Mouse (Mus musculus): ENCODE data around the gene Npdc1. TPM values are rescaled to one million over a fixed set of nuclear protein-coding genes. Genes with fewer than 3 reads are reported as not detected.

The Npdc1 gene
- total RNA-seq, 1 experiment from 2014 or later = 0.74 TPM

DNA sequence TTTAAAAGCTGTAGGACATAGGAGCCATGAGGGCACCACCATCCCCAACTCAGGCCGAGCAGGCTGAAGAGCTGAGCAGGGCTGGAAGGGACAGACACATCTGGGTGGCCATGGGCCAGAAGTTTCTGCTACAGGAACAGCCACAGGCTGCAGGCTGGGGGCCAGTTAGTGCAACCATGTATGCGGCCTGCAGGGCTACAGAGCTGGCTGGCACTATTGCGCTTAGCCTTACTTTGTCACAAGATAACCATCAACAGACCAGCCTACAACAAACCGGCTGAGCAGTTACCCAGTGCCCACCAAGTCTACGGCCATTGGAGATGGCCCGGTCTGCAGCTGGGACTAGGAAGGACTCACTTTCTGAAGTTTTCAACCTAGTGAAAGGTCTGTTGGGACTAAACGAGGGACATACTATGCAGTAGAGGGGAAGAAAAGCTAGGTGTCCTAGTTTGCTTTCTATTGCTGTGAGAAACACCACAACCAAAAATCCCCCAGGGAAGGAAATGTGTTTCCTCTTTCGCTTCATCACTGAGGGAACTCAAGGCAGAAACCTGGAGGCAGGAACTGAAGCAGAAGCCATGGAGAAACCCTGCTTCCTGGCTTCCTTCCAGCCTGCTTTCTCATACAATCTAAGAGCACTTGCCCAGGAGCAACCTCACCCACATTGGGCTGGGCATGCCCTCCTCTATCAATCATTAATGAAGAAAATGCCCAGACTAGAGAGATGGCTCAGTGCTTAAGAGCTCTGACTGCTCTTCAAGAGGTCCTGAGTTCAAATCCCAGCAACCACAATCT is 51.9 kb downstream of the Npdc1 start:
- peak; percentile 70 to 79 for ATAC-seq (replicated peaks in 1 of 2; ENCODE audit: insufficient read depth in 1 of 2, low FRiP score in 2 of 2, low TSS enrichment in 1 of 2, low read depth in 1 of 2, poor library complexity in 2 of 2, severe bottlenecking in 2 of 2)

GRCm38 (mm10) chr2:25452951-25453350 is 53.8 kb downstream of the Npdc1 start:
- no peak for ATAC-seq (replicated peaks in 1 of 2; ENCODE audit: insufficient read depth in 1 of 2, low FRiP score in 2 of 2, low TSS enrichment in 1 of 2, low read depth in 1 of 2, poor library complexity in 2 of 2, severe bottlenecking in 2 of 2)

DNA sequence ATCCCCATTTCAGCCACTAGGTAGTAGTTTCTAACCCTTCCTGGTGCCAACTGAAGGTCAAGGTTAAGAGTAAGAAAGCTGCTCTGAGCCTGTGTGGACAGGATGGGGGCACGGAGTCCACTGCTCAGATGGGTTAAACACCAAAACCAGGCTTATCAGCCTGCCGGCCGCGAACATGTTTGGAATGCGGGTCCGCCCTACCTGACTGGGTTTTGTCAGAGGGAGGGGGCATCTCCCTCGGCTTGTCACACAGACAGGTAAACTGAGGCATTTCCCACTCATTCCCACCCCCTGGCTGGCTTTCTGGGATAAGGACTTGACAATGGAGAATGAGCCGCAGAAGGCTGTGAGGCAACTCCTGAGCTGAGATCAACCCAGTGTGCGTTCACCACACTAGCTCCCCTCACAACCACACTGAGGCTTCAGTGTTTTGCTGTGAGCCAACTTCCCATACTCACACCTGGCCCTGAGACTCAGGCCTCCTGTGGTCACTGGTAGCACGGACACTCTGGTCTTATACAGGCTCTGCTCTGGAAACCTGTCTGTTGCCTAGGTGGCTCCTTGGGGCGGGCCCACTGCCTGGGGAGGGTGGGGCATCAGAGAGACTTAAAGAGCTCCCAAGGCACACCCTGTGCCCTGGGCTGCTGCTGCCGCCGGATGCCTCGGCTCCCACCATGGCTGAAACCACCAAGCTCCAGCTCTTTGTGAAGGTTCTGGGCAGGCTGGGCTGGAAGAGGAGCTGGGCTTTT is 57.2 kb downstream of the Npdc1 start, which contains the start of gene Clic3:
Clic3 (plus strand) TSS at position 634 of the 749 bp plus-strand sequence.
- no peak for ATAC-seq (replicated peaks in 1 of 2; ENCODE audit: insufficient read depth in 1 of 2, low FRiP score in 2 of 2, low TSS enrichment in 1 of 2, low read depth in 1 of 2, poor library complexity in 2 of 2, severe bottlenecking in 2 of 2)

DNA sequence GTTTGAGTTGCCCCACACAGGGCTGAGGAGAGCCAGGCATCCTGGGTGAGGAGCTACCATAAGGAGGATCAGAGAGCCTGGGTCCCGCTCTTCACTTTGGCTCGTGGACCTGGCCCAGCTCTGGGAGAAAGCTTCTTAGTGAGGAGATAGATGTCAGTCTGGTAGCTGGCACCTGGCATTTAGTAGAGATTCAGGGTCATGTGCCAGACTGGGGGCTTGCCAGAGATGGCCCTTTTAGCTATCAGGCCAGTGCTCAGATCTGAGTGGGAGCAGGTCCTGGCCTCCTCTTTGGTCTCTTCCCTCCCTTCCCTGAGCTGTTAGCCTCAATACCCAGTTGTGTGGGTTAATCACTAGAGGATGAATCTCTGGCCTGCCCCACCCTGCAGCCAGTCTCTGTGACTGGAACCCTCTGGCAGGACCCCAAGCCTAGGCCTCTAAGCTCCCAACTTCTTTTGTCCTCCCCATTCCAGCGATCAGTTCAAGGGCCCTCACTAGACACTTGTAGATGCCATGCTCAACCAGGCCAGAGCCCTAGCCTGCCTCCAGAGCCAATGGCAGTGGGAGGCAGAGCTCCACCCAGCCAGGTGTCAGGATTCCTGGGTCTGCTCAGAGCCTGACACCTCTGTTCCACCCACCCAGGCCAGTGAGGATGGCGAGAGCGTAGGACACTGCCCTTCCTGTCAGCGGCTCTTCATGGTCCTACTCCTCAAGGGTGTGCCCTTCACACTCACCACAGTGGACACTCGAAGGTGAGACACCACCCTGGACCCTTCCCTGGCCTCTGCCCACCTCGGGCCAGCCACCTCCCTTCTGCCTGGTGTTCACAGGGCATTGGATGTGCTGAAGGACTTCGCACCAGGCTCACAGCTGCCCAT is 58.1 kb downstream of the Npdc1 start:
- ATAC-seq (replicated peaks in 1 of 2; ENCODE audit: insufficient read depth in 1 of 2, low FRiP score in 2 of 2, low TSS enrichment in 1 of 2, low read depth in 1 of 2, poor library complexity in 2 of 2, severe bottlenecking in 2 of 2) = no peak

- ATAC-seq (replicated peaks in 1 of 2; ENCODE audit: insufficient read depth in 1 of 2, low FRiP score in 2 of 2, low TSS enrichment in 1 of 2, low read depth in 1 of 2, poor library complexity in 2 of 2, severe bottlenecking in 2 of 2) = no peak
Observed at GRCm38 (mm10) chr2:25458911-25459310, 59.8 kb downstream of the Npdc1 start.

Other genes starting within 250 kb of the Npdc1 start
- 2.6 and 4.4 TPM in 2 replicates for gene Nrarp, start 218.6 kb upstream of the Npdc1 start, total RNA-seq (2017)
- gene Tor4a, start 202.5 kb upstream of the Npdc1 start, total RNA-seq (2017) = 30.0 and 33.3 TPM in 2 replicates
- 40.1 and 53.5 TPM in 2 replicates for gene Nelfb, start 187.9 kb upstream of the Npdc1 start, total RNA-seq (2017)
- gene Stpg3, start 184.7 kb upstream of the Npdc1 start, total RNA-seq (2017) = not detected in 2 replicates
- not detected in 2 replicates for gene Fam166a, start 180.6 kb upstream of the Npdc1 start, total RNA-seq (2017)
- gene Tubb4b, start 174.6 kb upstream of the Npdc1 start, total RNA-seq (2017) = 426 and 473 TPM in 2 replicates
- 0.81 TPM in 1 of 2 replicates, not detected in the other for gene Slc34a3, start 165.0 kb upstream of the Npdc1 start, total RNA-seq (2017)
- gene Rnf224, start 162.6 kb upstream of the Npdc1 start, total RNA-seq (2017) = not detected in 2 replicates
- gene Rnf208, start 157.1 kb upstream of the Npdc1 start, total RNA-seq (2017) = 0.50 TPM in 1 of 2 replicates, not detected in the other
- not detected in 2 replicates for gene Cysrt1, start 156.9 kb upstream of the Npdc1 start, total RNA-seq (2017)
- 1.4 and 5.1 TPM in 2 replicates for gene AL732309.1, start 152.5 kb upstream of the Npdc1 start, total RNA-seq (2017)
- gene Tmem203, start 143.9 kb upstream of the Npdc1 start, total RNA-seq (2017) = 9.9 and 10.8 TPM in 2 replicates
- gene Tprn, start 136.7 kb upstream of the Npdc1 start, total RNA-seq (2017) = 8.2 and 10.6 TPM in 2 replicates
- gene Ssna1, start 126.9 kb upstream of the Npdc1 start, total RNA-seq (2017) = 46.4 and 82.9 TPM in 2 replicates
- gene Anapc2, start 126.9 kb upstream of the Npdc1 start, total RNA-seq (2017) = 39.0 and 46.9 TPM in 2 replicates
- gene Tmem210, start 111.2 kb upstream of the Npdc1 start, total RNA-seq (2017) = not detected in 2 replicates
- not detected in 2 replicates for gene Lrrc26, start 109.4 kb upstream of the Npdc1 start, total RNA-seq (2017)
- gene Grin1, start 80.2 kb upstream of the Npdc1 start, total RNA-seq (2017) = not detected in 2 replicates
- gene Man1b1, start 67.0 kb upstream of the Npdc1 start, total RNA-seq (2017) = 60.9 and 70.9 TPM in 2 replicates
- 11.9 and 31.6 TPM in 2 replicates for gene Dpp7, start 43.0 kb upstream of the Npdc1 start, total RNA-seq (2017)
- gene Uap1l1, start 33.7 kb upstream of the Npdc1 start, total RNA-seq (2017) = 8.2 and 12.6 TPM in 2 replicates
- gene Sapcd2, start 27.0 kb upstream of the Npdc1 start, total RNA-seq (2017) = 3.3 and 12.1 TPM in 2 replicates
- not detected in 2 replicates for gene Entpd2, start 3.5 kb upstream of the Npdc1 start, total RNA-seq (2017)
- gene Fut7, start 23.9 kb downstream of the Npdc1 start, total RNA-seq (2017) = 23.6 and 28.5 TPM in 2 replicates
- gene Abca2, start 29.4 kb downstream of the Npdc1 start, total RNA-seq (2017) = 52.7 and 57.5 TPM in 2 replicates
- gene Clic3, start 57.5 kb downstream of the Npdc1 start, total RNA-seq (2017) = not detected in 2 replicates
- 27.5 and 28.0 TPM in 2 replicates for gene Paxx, start 61.7 kb downstream of the Npdc1 start, total RNA-seq (2017)
- gene Ptgds, start 70.7 kb downstream of the Npdc1 start, total RNA-seq (2017) = 3.4 and 3.5 TPM in 2 replicates
- gene Lcn12, start 94.6 kb downstream of the Npdc1 start, total RNA-seq (2017) = not detected in 2 replicates
- 20.6 and 25.1 TPM in 2 replicates for gene Fbxw5, start 101.4 kb downstream of the Npdc1 start, total RNA-seq (2017)
- 0.35 and 2.0 TPM in 2 replicates for gene C8g, start 102.4 kb downstream of the Npdc1 start, total RNA-seq (2017)
- 18.0 and 20.2 TPM in 2 replicates for gene Traf2, start 147.6 kb downstream of the Npdc1 start, total RNA-seq (2017)
- gene Edf1, start 158.5 kb downstream of the Npdc1 start, total RNA-seq (2017) = 68.7 and 71.1 TPM in 2 replicates
- 1.1 and 4.8 TPM in 2 replicates for gene Mamdc4, start 175.5 kb downstream of the Npdc1 start, total RNA-seq (2017)
- 27.8 and 63.7 TPM in 2 replicates for gene Phpt1, start 175.9 kb downstream of the Npdc1 start, total RNA-seq (2017)
- gene Ajm1, start 182.4 kb downstream of the Npdc1 start, total RNA-seq (2017) = 0.40 TPM in 1 of 2 replicates, not detected in the other
- 56.5 and 67.0 TPM in 2 replicates for gene Rabl6, start 209.2 kb downstream of the Npdc1 start, total RNA-seq (2017)
- gene Ccdc183, start 218.3 kb downstream of the Npdc1 start, total RNA-seq (2017) = not detected in 2 replicates
- gene Tmem141, start 222.7 kb downstream of the Npdc1 start, total RNA-seq (2017) = 22.2 and 28.8 TPM in 2 replicates
- gene Fcna, start 228.7 kb downstream of the Npdc1 start, total RNA-seq (2017) = 0.94 TPM in 1 of 2 replicates, not detected in the other

Measured in hematopoietic stem cell, adult 5-6 weeks (primary cell).